Mouse (Mus musculus) erythroblast, embryonic 14.5 days (primary cell): ENCODE data around the gene Hadhb.

ENCODE experiments used
- GATA1 ChIP-seq: IDR thresholded peaks from 2 replicates; pipeline ENCODE4 v1.6.1; 2012; ENCODE audit warnings: low read length, inconsistent platforms, mixed read lengths
- TAL1 ChIP-seq: IDR thresholded peaks from 3 replicates; pipeline ENCODE4 v1.6.1; 2012; ENCODE audit warnings: low read length, inconsistent platforms, mixed read lengths

- TF ChIP-seq GATA1 (no peak), TAL1 (no peak)
Measured at GRCm38 (mm10) chr5:30219715-30220114, 64.7 kb downstream of the Hadhb start.
